Mouse (Mus musculus): ENCODE measurements at regions not wholly inside any gene's neighbourhood (a gene's known extent, or its start where the extent isn't known, plus 50 kb on each side); places are given as distances from the start of the nearest gene placed in this dataset.

DNA sequence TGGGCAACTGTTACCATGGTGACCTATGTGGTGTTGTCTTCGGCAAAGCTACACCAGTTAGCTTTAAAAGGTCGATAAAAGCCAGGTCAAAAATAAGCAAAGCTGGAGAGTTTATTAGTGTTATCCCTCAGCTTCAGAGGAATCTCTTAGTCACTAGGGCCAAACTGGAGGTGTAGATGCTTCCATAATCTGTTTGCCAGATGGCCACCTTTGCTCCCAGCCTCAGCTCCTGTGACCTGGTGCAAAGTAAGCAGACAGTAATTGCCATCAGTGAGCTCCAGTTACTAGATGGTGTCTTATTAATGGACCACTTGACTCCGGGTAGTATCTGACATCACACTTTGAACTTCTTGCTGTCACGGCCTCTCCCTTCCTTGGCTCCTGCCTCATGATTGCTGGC lies 245.3 kb downstream of the Gm45692 start:
- TF ChIP-seq CTCF (IDR thresholded peaks at IDR 0.05; ENCODE audit: low read depth) (no peak), EP300 (optimal IDR thresholded peaks at IDR 0.05) (no peak)
